Mouse (Mus musculus) C2C12 (cell line): ENCODE data around the gene Atp1b1. TPM values are rescaled to one million over a fixed set of nuclear protein-coding genes. Genes with fewer than 3 reads are reported as not detected.

Source experiments
- H3K27me3 ChIP-seq: one replicate; pipeline ENCODE4 v1.6.1; 2011; ENCODE audit not compliant: control insufficient read depth, insufficient read depth, insufficient read length
- H3K36me3 ChIP-seq: one replicate; pipeline ENCODE4 v1.6.1; 2011; ENCODE audit not compliant: control insufficient read depth, insufficient read depth
- H3K4me3 ChIP-seq: one replicate; pipeline ENCODE4 v1.5.1; 2011; ENCODE audit warnings: mild to moderate bottlenecking, control low read depth; ENCODE audit not compliant: poor library complexity, insufficient read depth, severe bottlenecking
- H3K79me2 ChIP-seq: one replicate; pipeline ENCODE4 v1.6.1; 2011; ENCODE audit not compliant: control insufficient read depth, insufficient read depth
- H3K79me3 ChIP-seq: one replicate; pipeline ENCODE4 v1.6.1; 2011; ENCODE audit warnings: low read depth, control low read depth
- H3ac ChIP-seq: one replicate; pipeline ENCODE3; 2011; ENCODE audit warnings: low read depth; ENCODE audit not compliant: control insufficient read depth, insufficient read length
- CEBPB ChIP-seq: IDR thresholded peaks from one replicate; pipeline ENCODE4 v1.6.1; 2011; ENCODE audit warnings: low read depth, mild to moderate bottlenecking, control low read depth, moderate library complexity
- CTCF ChIP-seq: IDR thresholded peaks from one replicate; pipeline ENCODE4 v1.5.1; 2011; ENCODE audit not compliant: control insufficient read depth, insufficient read depth, insufficient read length
- FOSL1 ChIP-seq: IDR thresholded peaks from one replicate; pipeline ENCODE4 v1.8.0; 2011; ENCODE audit warnings: mild to moderate bottlenecking, low read length; ENCODE audit not compliant: poor library complexity, insufficient read depth, severe bottlenecking
- MAX ChIP-seq: IDR thresholded peaks from one replicate; pipeline ENCODE4 v1.6.1; 2011; ENCODE audit warnings: mild to moderate bottlenecking, control low read depth
- MYOD1 ChIP-seq: IDR thresholded peaks from one replicate; pipeline ENCODE4 v1.6.1; 2011; ENCODE audit warnings: low read depth; ENCODE audit not compliant: control insufficient read depth, insufficient read length
- MYOG ChIP-seq: IDR thresholded peaks from one replicate; pipeline ENCODE4 v1.6.1; 2011; ENCODE audit not compliant: control insufficient read depth, insufficient read length; ENCODE audit errors: extremely low read depth
- USF1 ChIP-seq: IDR thresholded peaks from one replicate; pipeline ENCODE4 v1.6.1; 2011; ENCODE audit warnings: low read depth, mild to moderate bottlenecking, control low read depth, moderate library complexity
- long read RNA-seq, 2 experiments: library from polyadenylated mRNA; unstranded; transcript quantifications; one replicate each; pipeline ENCODE4 v2.0.0; 2019 to 2020
- polyA plus RNA-seq: library from polyadenylated mRNA; unstranded; fragments of >200 nt; fragmentation: generic; extraction: Trizol; gene quantifications from one replicate; pipeline ENCODE4 v1.2.1, GENCODE M21; 2012; ENCODE audit warnings: missing spikeins

Gene Atp1b1
- 13.6 TPM for polyA plus RNA-seq
- long read RNA-seq, experiment 1, transcript Atp1b1-201 (6 exons, 2,580 nt), result major isoform, 46 of 60 reads
- long read RNA-seq, experiment 1, partial matches to known transcripts, result 3 of 60 reads
- long read RNA-seq, experiment 1, other reads (novel, unspliced or antisense), result 11 of 60 reads
- long read RNA-seq, experiment 2, transcript Atp1b1-201 (6 exons, 2,580 nt), result major isoform, 355 of 366 reads
- long read RNA-seq, experiment 2, partial matches to known transcripts, result 1 of 366 reads
- long read RNA-seq, experiment 2, other reads (novel, unspliced or antisense), result 9 of 366 reads

- no peaks in the 10 kb centered on the region for H3K27me3 ChIP-seq
- no peaks in the 10 kb centered on the region for H3K36me3 ChIP-seq
- peaks cover 3% of the 10 kb centered on the region for H3K79me3 ChIP-seq
- H3K79me2 ChIP-seq, result peaks cover 20% of the 10 kb centered on the region
- peak within 1 kb of the TSS; percentile 48 for H3K4me3 ChIP-seq
- TF ChIP-seq MYOG (no peak), USF1 (no peak), CTCF (no peak), CEBPB (no peak), FOSL1 (no peak), MAX (no peak), MYOD1 (no peak)
- peak within 1 kb of the TSS; percentile 71 for H3ac ChIP-seq
Observed at GRCm38 (mm10) chr1:164458245-164458613, at the start of gene Atp1b1. Gene Atp1b1, minus strand, starts transcription at chr1:164458355.

- Histone ChIP-seq H3K36me3 (no peaks in the 10 kb centered on the region), H3K4me3 (no peak overlapping the region), H3K79me2 (no peaks in the 10 kb centered on the region), H3ac (no peak overlapping the region), H3K27me3 (no peaks in the 10 kb centered on the region), H3K79me3 (no peaks in the 10 kb centered on the region)
- TF ChIP-seq MAX, result no peak
- TF ChIP-seq MYOG, result no peak
- no peak for TF ChIP-seq MYOD1
- no peak for TF ChIP-seq USF1
- TF ChIP-seq CEBPB, result no peak
- no peak for TF ChIP-seq FOSL1
- no peak for TF ChIP-seq CTCF
Observed at GRCm38 (mm10) chr1:164505096-164505495, 46.9 kb upstream of the Atp1b1 start.

GRCm38 (mm10) chr1:164503140-164503730 is 45.1 kb upstream of the Atp1b1 start:
- no peaks in the 10 kb centered on the region for H3K36me3 ChIP-seq
- no peak overlapping the region for H3ac ChIP-seq
- no peak overlapping the region for H3K4me3 ChIP-seq
- H3K79me2 ChIP-seq, result no peaks in the 10 kb centered on the region
- H3K79me3 ChIP-seq, result no peaks in the 10 kb centered on the region
- no peaks in the 10 kb centered on the region for H3K27me3 ChIP-seq
- TF ChIP-seq MYOG (no peak), CEBPB (no peak), MAX (no peak), FOSL1 (no peak), MYOD1 (no peak), USF1 (no peak), CTCF (no peak)

GRCm38 (mm10) chr1:164502231-164502630 is 44.1 kb upstream of the Atp1b1 start:
- Histone ChIP-seq H3K79me2 (no peaks in the 10 kb centered on the region), H3K27me3 (no peaks in the 10 kb centered on the region), H3K79me3 (no peaks in the 10 kb centered on the region), H3ac (no peak overlapping the region), H3K36me3 (no peaks in the 10 kb centered on the region), H3K4me3 (no peak overlapping the region)
- TF ChIP-seq MYOG (no peak), MYOD1 (no peak), USF1 (no peak), CEBPB (no peak), MAX (no peak), CTCF (no peak), FOSL1 (no peak)

GRCm38 (mm10) chr1:164494741-164495512 is 36.8 kb upstream of the Atp1b1 start:
- no peak overlapping the region for H3K4me3 ChIP-seq
- no peaks in the 10 kb centered on the region for H3K27me3 ChIP-seq
- no peak overlapping the region for H3ac ChIP-seq
- H3K79me2 ChIP-seq, result no peaks in the 10 kb centered on the region
- no peaks in the 10 kb centered on the region for H3K36me3 ChIP-seq
- TF ChIP-seq MAX (no peak), CEBPB (no peak), USF1 (no peak), MYOG (no peak), FOSL1 (no peak), MYOD1 (no peak), CTCF (no peak)
- H3K79me3 ChIP-seq, result no peaks in the 10 kb centered on the region
